Mouse (Mus musculus) kidney, postnatal 36 days (tissue): ENCODE results near the gene Rfx8.

Experiments used
- DNase-seq, 2 experiments: peaks; one replicate each; pipeline ENCODE4 v3.0.0; 2021 to 2022; ENCODE audit warnings: mixed read lengths in 2 of 2

The Rfx8 gene

DNA sequence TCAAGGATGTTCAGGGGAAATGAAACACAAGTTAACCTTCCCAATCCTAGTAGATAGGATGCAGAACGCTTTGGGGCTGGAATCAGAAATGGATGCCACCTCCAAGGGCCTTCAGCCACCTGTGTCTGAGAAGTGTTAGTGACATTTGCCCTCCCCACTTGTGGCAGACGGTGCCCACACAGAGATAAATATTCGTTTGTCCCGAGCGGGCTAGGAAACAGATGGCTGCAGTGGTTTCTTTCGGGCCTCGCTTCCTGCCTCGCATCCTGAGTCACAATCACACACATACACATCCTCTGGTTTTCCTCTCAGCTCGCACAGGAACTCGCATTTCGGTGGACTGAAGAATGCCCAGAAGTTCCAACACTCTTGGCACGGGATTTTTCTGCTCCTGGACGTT lies 13.5 kb upstream of the Rfx8 start:
- peak; percentile 54 to 60 for DNase-seq

DNA sequence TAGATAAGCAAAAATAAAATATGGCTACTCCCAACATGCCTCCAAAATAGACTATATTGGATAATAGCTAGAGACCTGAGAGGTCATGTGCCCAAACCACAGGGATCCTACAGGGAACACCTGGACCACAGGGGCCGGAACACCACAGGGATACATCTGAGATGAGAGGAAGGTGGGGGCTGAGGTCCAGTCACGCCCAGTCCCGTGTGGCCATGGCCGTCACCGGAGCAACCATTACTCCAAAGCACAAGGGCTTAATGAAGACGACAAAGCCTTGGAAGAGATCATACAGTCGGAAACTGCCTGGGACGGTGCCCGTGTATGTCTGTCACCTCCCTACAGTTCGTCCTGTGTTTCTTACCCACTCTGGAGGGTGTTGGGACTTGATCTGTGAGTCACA lies 13.1 kb upstream of the Rfx8 start:
- DNase-seq = no peak

DNA sequence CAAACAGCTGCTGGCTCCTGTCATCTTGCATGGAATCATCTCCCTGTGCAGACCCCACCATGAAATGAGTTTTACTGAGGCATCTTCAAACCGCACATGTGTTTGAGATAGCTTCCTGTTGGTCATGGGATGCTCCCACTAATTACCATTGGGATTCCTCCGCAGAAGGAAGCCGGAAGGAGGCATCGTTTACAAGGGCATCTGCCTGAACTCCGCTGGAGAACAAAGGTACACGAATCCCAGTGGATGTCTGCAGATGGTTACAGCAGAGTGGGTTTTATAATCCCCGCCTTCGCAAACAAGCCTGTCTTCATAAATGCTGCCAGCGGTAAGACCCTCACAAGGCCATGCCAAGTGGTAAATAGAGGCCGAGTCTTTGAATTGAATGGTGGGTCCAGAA lies 11.3 kb upstream of the Rfx8 start:
- DNase-seq = no peak

DNA sequence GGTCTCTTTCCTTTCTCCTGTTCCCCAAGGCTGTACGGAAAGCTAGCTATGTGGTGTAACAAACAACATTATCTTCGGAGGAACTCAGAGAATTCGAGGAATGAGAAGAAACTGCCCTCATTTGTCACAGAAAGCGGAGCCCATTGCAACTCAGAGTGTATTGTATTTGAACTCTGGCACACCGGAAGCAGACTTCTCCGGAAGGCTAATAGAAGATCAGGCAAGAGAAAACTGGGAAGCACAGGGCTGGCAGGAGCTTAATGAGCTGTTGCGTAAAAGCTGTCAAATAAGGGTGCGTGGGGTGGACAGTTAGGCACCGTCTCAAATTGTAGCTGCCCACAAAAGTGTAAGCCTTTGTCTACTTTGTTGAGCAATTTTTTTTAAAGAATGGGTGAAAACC lies 10.7 kb upstream of the Rfx8 start:
- peak; percentile 36 to 46 for DNase-seq

DNA sequence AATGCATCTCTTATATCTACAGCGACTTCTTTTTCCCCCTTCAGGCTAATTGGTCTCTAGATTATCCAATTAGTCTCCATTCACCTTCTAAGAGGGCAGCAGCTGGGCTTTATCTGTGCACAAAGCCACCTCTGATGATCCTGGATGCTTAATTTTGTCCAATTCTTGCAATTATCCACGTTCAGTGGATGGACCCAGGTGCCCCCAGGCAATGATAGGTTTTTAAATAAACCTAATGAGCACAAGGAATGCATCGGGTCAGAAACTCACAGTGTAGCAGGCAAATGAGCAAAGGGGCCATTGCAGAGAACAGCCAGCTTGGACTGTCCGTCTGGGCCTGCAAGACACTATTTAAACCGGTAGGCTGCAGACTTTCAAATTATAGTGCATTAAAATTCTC lies 10.1 kb upstream of the Rfx8 start:
- DNase-seq = no peak

DNA sequence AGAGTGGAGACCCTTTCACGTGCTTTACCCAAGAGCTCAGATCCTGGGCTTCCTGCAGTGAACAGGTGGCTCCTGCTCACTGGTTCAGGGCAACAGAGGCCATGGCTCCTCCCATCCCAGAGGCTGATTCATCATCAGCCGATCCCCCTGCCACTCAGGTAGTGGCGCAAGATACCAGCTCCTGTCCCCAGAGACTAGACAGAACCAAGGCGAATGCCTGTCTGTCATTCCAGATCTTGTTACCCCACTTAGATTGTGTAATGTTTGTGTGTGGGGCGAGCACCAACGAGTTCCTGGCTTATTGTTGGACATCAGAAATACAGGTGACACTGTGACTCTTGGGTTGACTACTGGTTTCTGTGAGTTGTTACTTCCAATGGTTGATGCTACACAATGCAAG lies 9.1 kb upstream of the Rfx8 start:
- no peak for DNase-seq

DNA sequence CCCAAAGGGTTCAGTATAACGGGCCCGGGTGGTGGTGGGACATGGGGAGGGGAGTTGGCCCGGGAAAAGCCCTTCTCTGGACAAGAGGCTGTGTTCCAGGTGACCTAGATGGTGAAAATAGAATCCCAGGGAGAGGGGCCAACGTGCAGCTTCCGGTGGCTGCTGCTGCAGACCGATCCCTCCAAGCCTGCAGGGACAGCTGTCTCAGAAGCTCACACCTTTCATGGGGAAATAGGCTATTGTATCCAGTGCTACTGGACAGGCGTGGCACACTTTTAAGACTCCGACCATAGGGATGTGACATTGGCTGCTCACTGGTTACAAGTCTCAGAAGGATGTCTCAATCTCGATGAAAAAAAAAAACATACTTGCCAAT lies 542 bp upstream of the Rfx8 start:
- no peak for DNase-seq

DNA sequence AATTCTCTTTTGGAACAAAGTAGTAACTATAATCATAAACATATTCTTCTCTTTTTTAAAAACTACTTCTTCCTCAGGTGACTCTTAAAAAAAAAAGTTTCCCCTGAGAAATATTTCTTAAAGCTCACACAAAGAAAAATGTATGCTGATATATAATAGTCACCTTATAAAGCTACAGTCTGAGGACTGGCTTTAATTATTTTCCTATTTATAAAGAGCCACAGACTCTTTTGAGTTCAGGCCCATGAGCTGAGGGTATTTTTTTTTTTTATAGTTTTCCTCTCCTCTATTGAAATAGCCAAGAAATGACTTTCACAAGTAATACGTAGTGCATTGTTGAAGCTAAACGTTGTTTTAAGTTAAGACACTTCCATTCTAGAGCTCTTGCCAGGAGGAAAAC lies 611 bp downstream of the Rfx8 start:
- no peak for DNase-seq

DNA sequence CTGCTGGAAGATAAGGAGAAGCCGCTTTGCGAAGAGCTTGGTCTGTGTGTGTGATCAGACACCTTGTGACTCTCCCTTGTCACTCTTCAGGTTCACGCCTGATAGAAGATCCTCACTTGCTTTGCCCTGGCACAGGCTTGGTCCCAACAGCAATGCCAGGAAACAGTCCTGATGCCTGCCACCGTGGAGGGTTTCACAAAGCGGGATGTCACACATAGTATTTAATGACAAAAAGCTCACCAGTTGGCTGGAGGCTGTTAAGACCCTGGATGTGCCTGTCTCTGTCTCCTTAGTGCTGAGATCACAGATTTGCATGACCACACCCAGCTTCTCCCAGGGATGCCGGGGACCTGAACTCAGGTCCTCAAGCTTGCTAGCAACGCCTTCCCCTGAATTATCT lies 5.2 kb downstream of the Rfx8 start:
- DNase-seq = no peak

DNA sequence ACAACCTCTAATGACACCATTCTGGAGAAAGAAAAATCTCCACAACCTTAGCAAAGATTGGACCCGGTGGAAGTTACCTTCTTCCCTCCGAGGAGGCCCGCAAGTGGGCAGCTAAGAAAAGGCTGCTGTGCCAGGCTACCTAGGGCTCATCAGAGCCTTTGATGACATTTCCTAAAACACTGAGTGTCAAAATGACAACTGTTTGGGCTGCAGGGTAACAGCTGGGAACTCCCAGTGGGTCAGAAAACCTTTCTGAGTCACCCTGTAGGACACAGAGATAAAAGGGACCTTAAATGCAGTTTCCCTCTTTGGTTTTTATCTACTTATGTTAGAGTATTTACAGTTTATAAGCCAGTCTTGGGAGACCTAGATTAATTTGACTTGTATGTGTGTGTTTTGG lies 6.1 kb downstream of the Rfx8 start:
- DNase-seq = no peak

DNA sequence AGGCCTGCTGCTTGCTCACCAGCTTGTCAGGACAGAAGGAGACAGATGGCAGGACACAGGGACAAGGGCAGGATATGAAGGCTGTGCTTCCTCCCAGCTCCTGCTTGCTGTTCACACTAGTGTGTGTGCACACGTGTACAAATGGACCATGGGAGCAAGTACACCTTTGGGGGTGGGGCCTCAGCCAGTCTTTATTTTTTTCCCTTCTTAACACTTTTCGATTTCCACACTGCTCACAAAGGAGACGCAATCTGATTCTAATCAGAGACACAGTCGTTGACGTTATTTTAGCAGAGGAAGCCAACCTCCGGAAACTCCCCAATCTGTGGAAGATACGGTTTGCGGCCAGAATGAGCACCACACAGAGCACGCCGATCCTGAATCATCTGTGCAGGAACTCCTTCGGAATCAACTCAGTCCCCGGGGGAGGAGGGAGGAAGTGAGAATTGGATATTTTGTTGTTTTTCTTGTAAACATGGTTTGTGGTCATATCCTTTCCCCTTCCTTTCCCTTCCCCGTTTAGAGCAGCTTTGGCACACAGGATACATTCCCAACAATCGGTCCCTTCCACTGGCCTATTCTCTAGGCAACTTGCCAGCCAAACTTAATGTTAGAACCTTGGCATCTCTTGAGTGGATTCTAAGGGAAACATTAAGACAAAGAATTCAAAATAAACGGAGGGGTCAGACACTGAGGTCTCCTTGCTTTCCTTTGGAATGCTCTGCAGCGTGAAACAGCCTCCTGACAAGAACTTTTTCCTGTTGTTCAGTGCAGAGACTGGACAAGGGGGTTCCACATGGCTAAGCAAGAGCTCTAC lies 6.7 kb downstream of the Rfx8 start:
- DNase-seq = peak; percentile 70 to 91

DNA sequence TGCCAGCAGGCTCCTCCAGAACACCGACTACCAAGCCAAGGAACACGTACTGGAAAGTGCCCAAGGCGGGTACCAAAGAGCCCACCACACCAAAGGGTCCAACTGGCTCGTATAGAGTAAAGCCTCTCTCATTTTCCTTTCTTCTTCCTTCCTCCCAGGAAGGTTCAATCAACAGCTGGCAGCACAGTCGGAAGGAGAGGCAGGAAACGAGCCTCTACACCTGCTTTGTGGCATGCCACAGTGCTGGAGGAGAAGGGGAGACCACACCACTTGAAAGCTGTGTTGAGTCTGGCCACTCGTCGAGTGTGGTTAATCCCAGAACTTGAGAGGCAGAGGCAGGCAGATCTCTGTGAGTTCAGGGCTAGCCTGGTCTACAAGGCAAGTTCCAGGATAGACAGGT lies 7.5 kb downstream of the Rfx8 start:
- no peak for DNase-seq

DNA sequence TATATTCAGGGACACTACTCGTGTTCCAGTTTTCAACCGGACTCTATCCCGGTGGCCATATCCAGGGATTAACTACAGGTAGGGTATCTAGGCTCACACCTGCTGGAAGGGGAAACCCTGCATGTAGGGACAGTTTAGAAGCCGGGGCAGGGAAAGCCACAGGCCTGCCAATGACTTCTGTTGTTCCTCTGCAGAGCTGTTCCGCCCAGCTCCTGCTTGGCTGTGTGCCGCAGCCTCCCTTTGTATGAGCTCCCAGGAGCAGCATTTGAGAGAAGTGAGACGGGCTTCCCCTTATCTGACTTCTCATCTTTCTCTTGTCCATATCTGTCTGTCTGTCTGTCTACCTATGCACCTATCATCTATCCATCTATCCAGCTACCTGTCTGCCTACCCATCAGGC lies 8.5 kb downstream of the Rfx8 start:
- peak; percentile 56 to 72 for DNase-seq

DNA sequence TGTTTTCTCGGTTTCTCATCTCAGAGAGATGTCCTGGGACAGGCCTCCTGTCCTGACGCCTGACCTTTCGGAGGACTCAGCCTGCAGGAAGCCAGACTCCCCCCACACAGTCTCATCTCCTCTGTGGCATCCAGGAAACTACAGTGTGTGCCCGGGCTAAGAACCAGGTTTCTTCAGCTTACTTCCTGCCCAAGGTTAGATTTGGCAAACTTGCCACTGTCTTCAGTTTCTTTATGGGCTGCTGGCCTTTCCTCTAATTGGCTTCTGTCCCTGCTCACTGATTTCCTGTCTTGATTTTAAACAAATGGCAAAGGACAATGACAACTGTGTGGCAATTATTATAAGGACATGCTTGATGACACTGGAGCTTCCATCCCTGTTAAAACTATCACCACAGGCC lies 10.2 kb downstream of the Rfx8 start:
- DNase-seq = peak; percentile 52 to 77

DNA sequence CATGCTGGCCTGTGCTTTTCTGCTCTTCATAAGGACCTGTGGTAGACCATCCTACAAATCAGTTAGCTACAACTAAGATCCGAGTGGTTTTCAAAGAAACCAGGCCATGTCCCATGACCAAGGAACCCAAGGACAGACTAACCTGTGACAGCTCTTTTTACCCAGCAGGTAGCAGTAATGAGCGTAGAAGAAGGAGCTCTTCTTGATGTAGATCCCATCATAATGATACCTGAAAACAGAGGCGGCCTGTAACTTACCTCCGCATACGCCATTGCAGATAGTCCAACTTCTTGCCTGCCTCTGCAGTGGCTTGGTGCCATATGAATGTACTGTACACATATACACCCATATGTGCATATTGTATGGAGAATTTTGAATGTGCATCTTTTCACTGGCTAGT lies 10.8 kb downstream of the Rfx8 start:
- no peak for DNase-seq

DNA sequence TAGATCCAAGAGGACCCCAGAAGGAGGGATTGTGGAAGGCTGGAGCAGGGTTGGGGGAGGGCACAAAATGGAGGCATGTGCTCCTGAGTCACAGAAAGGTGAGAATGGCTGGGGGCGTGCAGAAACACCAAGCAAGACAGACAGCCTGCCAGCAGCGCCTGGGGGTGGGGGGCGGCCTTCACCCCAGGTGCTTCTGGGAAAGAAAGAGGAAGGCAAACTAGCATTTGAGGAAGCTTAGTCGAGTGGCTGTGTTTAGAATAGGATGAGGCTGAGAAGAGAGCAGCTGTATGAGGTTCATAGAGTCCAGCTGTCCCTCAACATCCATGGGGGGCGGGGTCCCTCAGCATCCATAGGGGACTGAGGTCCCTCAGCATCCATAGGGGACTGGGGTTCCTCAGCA lies 12.0 kb downstream of the Rfx8 start:
- DNase-seq = no peak

DNA sequence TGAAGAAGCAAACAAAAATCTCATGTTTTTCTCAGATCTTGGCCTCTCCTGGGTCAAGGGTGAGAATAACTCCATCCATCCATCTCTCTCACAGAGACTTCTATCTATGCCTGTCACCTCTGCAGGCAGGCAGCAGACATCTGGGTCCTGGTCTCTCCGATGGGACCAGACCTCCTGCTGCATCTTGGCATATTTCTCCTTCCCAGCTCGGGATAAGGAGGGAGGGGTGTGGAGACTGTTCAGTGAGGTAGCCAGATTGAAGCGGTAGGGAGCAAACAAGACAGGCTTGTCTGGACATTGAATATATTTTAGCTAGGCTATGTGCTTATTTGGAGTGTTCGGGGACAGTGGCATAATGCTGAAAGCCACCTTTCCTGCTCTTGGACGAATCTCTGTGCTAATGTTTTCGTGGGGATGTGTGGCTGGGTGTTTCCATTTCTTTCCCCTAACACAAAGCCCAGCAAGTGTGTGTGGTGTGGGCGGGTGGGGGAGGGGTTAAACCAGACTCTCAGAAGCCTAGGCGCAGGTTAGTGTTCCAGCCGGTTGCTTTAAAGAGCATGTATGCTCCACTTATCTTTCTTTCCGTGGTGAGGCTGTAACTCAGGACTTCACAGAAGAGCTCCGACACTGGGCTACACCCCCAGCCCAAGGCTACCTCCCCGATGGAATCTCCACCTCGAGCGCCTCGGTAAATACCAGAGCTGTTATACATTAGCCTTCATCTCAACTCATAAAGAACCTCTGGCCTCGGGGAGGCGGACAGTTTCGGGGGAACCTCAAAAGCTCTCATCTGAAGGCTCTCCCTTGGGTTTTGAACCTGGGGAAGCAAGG lies 18.4 kb downstream of the Rfx8 start:
- DNase-seq = no peak

DNA sequence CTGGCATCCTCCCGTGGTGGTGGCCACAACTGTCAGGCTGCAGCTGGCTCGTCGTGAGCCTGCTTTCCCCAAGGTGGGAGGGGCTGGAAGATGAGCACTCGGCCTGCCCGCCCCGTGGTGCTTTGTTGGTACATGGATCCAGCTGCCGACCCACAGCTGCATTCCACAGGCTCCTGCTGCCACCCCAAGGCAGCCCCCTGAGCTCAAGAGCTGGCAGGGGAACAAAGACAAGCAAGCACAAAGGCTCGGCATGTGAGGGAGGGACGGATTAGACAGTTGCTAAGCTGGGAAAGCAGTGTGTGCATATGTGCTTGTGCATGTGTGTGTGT lies 19.6 kb downstream of the Rfx8 start:
- DNase-seq = no peak

DNA sequence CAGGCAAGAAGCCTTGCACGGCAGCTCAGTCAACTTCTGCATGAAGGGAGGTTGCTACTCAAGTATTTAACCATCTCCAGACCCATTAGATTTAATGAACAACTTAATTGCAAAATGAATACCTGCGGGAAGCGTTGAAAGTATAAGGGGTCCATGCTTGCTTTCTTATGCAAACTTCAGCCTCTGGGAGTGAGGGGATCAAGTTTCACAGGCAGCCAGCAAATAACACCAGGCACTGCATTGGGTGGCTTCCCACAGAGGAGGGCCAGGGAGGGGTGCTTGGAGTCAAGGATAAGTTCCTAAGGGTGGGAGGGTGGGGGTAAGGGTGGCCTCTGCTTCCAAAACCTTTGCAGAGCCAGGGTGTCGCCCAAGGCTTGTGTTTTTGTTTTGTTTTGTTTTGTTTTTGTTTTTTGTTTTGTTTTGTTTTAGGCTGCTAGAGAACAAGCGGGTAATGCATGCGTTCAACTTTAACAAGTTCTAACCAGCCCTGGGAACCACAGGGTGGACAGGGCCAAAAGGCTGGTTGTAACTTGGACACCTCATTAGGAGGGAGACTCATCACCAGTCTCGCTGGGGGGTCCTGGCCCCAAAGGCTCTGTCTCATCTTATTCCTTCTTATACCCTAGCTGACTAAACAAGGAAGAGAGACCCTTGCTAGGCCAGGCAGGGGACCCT lies 20.1 kb downstream of the Rfx8 start:
- DNase-seq = no peak

DNA sequence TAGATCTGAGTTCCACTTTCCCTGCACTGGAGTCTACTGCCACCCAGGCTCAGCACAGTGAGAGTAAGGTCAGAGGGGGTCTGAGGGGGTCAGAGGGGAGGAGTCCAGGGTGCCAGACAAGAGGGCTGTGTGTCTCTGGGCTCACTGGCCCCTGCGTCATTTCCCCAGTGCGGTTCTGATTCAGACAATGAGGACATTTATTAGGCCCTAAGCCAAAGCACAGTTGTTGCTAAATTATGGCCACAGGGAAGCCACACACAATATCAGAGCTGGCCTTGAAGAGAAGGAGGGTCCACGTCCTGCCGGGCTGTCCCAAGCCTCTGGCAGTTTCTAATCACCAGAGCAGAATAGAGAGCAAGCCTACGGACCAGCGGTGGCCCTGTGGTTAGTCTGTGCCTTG lies 22.3 kb downstream of the Rfx8 start:
- peak; percentile 36 to 62 for DNase-seq

DNA sequence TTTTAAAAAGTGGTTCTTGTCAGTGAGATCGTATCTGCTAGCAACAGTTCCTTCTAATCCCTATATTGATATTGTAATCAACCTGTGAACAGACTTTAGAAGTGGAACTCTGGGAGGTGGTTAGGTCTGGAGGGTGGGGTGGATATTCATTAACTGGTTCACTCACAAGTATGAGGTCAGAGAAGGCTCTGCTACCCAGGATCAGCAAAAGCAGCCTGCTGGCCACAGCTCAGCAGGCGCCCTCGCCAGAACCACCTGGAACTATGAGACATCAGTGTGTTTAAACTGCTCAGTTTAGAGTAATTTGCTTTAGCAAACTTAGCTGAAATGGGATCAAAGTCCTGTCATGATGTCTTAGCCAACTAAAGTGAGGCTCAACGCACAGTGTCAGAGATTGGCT lies 25.6 kb downstream of the Rfx8 start:
- peak; percentile 56 to 71 for DNase-seq

DNA sequence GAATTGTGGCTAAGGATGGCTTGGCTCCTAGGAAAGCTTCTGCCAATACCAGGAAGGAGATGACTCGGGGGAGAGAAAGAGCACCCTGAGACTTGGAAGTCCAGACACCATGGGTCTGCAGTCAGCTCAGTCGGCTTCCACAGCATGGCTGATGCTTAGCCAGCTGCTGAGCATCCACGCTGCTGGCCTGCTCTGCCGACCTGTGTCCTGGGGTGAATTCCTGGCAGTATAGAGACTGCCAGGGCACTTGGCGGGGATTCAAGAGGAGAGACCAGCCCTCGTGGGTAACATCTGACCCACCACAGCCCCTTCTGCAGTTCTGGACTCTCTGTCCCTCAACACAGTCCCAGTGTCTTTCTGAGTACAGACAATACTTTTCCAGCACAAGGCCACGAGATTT lies 26.0 kb downstream of the Rfx8 start:
- peak; percentile 39 to 40 for DNase-seq

DNA sequence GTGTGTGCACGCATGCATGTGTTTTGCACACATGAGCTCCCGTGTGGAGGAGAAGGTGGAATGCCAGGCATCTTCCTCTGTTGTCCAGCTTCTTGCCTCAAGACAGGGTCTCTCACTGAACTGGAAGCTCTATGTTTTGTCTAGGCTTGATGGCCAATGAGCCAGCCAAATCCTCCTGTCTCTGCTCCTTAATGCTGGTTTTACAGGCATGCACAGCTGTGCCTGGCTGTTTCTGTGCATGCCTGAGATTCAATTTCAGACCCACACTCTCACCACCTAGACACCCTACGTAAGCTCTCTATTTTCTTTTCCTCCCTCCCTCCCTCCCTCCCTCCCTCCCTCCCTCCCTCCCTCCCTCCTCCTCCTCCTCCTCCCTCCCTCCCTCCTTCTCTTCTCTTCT lies 28.8 kb downstream of the Rfx8 start:
- no peak for DNase-seq

DNA sequence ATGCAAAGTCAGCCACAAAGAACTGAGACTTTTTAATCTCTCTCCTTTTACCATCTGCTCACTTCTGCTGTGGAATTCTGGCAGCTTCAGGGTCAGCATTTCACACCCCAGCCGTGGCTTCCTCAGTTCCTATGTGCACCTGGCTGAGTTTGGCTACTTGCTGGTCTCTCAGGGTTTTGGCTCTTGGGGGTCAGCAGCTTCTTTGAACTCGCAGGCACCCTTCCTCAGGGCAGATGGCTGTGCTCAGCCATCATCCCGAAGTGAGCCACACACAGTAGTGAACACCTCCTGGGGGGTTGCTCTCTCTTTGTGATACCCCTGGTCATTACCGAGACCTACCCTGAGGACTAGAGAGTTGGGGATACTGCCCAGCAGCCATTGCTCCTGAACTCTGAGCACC lies 29.7 kb downstream of the Rfx8 start:
- DNase-seq = no peak
